Comparison of ENCODE assay signal across 23 mouse cellular contexts in the genomic region with DNA sequence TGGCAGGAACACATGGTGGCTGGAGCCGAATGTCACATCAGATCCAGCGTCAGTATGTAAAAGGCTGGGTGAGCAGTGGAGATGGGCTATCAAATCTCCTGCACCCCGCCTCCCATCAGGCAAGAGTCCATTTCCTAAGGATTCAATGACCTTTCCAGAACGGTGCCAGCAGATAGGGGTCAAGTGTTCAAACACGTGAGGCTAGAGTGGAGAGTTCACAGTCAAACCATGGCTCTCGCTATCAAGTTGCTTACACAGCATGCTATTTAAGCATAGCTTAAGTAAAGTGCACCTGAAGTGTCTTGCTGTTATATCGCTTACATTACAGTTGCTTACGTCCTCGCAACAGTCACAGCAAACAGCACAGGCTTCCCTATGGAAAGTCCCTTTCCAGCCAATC.
DNase-seq lines count a peak whose midpoint lies in the region; ATAC-seq and TF ChIP-seq lines count a peak whose summit lies in the region.
"Had no signal": no experiment of that assay in that cellular context is flagged by ENCODE, and none has a peak within 500 bp of the region (broad histone marks: within the 10 kb centered on the region; RNA-seq: fewer than 3 reads in every experiment).

No protein-coding gene starts in this region.

- H3K36me3 ChIP-seq in intestine, embryonic 16.5 days (ENCODE audit: control insufficient read depth, insufficient read depth, low read length) = no peaks in the 10 kb centered on the region
- no peaks in the 10 kb centered on the region for H3K36me3 ChIP-seq in intestine, embryonic 15.5 days
- no peaks in the 10 kb centered on the region for H3K36me3 ChIP-seq in liver, adult 2 months (ENCODE audit: control insufficient read depth, insufficient read depth, low read length)
- H3K36me3 ChIP-seq in lung, postnatal 0 days (ENCODE audit: insufficient read depth, low read length) = no peaks in the 10 kb centered on the region
- H3K36me3 ChIP-seq: embryonic facial prominence, embryonic 15.5 days; hindbrain, embryonic 13.5 days; limb, embryonic 12.5 days; liver, embryonic 13.5 days; lung, embryonic 15.5 days; midbrain, embryonic 13.5 days; neural tube, embryonic 12.5 days had no signal

- peak; percentile 38; the same call in 1 of the 2 replicates for TF ChIP-seq EP300 in lung, postnatal 0 days (IDR thresholded peaks at IDR 0.05)

- H3K4me2 ChIP-seq in intestine, embryonic 16.5 days (ENCODE audit: low read depth, low read length) = no peak overlapping the region
- no peak overlapping the region for H3K4me2 ChIP-seq in intestine, embryonic 15.5 days (replicated peaks)
- no peak overlapping the region for H3K4me2 ChIP-seq in lung, postnatal 0 days (replicated peaks; ENCODE audit: low read depth, low read length)
- H3K4me2 ChIP-seq: embryonic facial prominence, embryonic 15.5 days; hindbrain, embryonic 13.5 days; limb, embryonic 12.5 days; liver, embryonic 13.5 days; lung, embryonic 15.5 days; midbrain, embryonic 13.5 days; neural tube, embryonic 12.5 days had no signal

- H3K27me3 ChIP-seq in intestine, embryonic 16.5 days (replicated peaks; ENCODE audit: control insufficient read depth, insufficient read depth, low read length) = no peaks in the 10 kb centered on the region
- H3K27me3 ChIP-seq in intestine, embryonic 15.5 days (replicated peaks) = no peaks in the 10 kb centered on the region
- no peaks in the 10 kb centered on the region for H3K27me3 ChIP-seq in liver, adult 2 months (ENCODE audit: control insufficient read depth, insufficient read depth, low read length)
- no peaks in the 10 kb centered on the region for H3K27me3 ChIP-seq in lung, postnatal 0 days (replicated peaks; ENCODE audit: insufficient read depth, low read length)
- H3K27me3 ChIP-seq: embryonic facial prominence, embryonic 15.5 days; hindbrain, embryonic 13.5 days; limb, embryonic 12.5 days; liver, embryonic 13.5 days; lung, embryonic 15.5 days; megakaryocyte, embryonic 14.5 days; midbrain, embryonic 13.5 days; neural tube, embryonic 12.5 days had no signal

- ATAC-seq in intestine, embryonic 16.5 days = 0 out of 2 replicates have a peak, but pooled peaks have one; percentile 26
- no peak for ATAC-seq in intestine, embryonic 15.5 days
- ATAC-seq in lung, postnatal 0 days = peak; percentile 78
- ATAC-seq: CD4-positive, CD25-positive, alpha-beta regulatory T cell, adult 4 months; forebrain, postnatal 0 days; midbrain, embryonic 13.5 days had no signal

- no peak for TF ChIP-seq POLR2A in liver, adult 2 months (IDR thresholded peaks at IDR 0.05; ENCODE audit: extremely low read depth, insufficient read depth, low read length)

- no peak overlapping the region for H3K9ac ChIP-seq in intestine, embryonic 16.5 days (ENCODE audit: low read depth, low read length)
- no peak overlapping the region for H3K9ac ChIP-seq in intestine, embryonic 15.5 days
- no peak overlapping the region for H3K9ac ChIP-seq in liver, adult 2 months (ENCODE audit: low read depth, low read length)
- no peak overlapping the region for H3K9ac ChIP-seq in lung, postnatal 0 days (replicated peaks; ENCODE audit: low read depth)
- H3K9ac ChIP-seq: embryonic facial prominence, embryonic 15.5 days; forebrain, postnatal 0 days; hindbrain, embryonic 13.5 days; limb, embryonic 12.5 days; liver, embryonic 13.5 days; lung, embryonic 15.5 days; midbrain, embryonic 13.5 days; neural tube, embryonic 12.5 days had no signal

- no peaks in the 10 kb centered on the region for H3K9me3 ChIP-seq in intestine, embryonic 16.5 days (ENCODE audit: control insufficient read depth, low read length)
- H3K9me3 ChIP-seq in intestine, embryonic 15.5 days = no peaks in the 10 kb centered on the region
- no peaks in the 10 kb centered on the region for H3K9me3 ChIP-seq in lung, postnatal 0 days (ENCODE audit: low read length)
- H3K9me3 ChIP-seq: embryonic facial prominence, embryonic 15.5 days; limb, embryonic 12.5 days; liver, embryonic 13.5 days; lung, embryonic 15.5 days; midbrain, embryonic 13.5 days; neural tube, embryonic 12.5 days had no signal

- DNase-seq in liver, adult 2 months (ENCODE audit: extremely low read depth, low read depth, low spot score) = peak; percentile 72
- no peak for DNase-seq in liver
- DNase-seq in lung, postnatal 0 days (ENCODE audit: low spot score) = peak; percentile 61
- no peak for DNase-seq in natural killer cell, adult 2 months (ENCODE audit: low spot score in 2 of 2)
- DNase-seq in left cerebral cortex, postnatal 25 days (ENCODE audit: low spot score in 2 of 2) = no peak
- DNase-seq: adrenal gland, postnatal 14 days; cerebellum, adult 8-10 months; forebrain, postnatal 0 days; gastrocnemius, postnatal 25 days; liver, embryonic 13.5 days; retina, postnatal 1 day; right cerebral cortex, postnatal 25 days; thymus, postnatal 14 days had no signal

- intact Hi-C loops in left cerebral cortex, postnatal 25 days (cut with DNase I) = no loop called here

- H3K4me3 ChIP-seq in intestine, embryonic 16.5 days (ENCODE audit: low read length) = no peak overlapping the region
- no peak overlapping the region for H3K4me3 ChIP-seq in intestine, embryonic 15.5 days (replicated peaks)
- H3K4me3 ChIP-seq in liver, adult 2 months (ENCODE audit: insufficient read depth, low read depth, low read length) = no peak overlapping the region
- H3K4me3 ChIP-seq in lung, postnatal 0 days (ENCODE audit: low read depth, low read length) = no peak overlapping the region
- H3K4me3 ChIP-seq: embryonic facial prominence, embryonic 15.5 days; hindbrain, embryonic 13.5 days; limb, embryonic 12.5 days; liver, embryonic 13.5 days; lung, embryonic 15.5 days; megakaryocyte, embryonic 14.5 days; midbrain, embryonic 13.5 days; neural tube, embryonic 12.5 days had no signal

- no peak for TF ChIP-seq CTCF in liver, adult 2 months (IDR thresholded peaks at IDR 0.05; ENCODE audit: low read depth, low read length)
- TF ChIP-seq CTCF in lung, postnatal 0 days (IDR thresholded peaks at IDR 0.05) = no peak

- 75% methylated on average over 9 of the region's 9 CpGs for WGBS in intestine, embryonic 16.5 days
- 81% methylated on average over 9 of the region's 9 CpGs for WGBS in intestine, embryonic 15.5 days
- WGBS in liver, adult 2 months = 73% methylated on average over 9 of the region's 9 CpGs
- 40% methylated on average over 9 of the region's 9 CpGs for WGBS in lung, postnatal 0 days

- no peaks in the 10 kb centered on the region for H3K4me1 ChIP-seq in intestine, embryonic 16.5 days (ENCODE audit: control insufficient read depth, insufficient read depth, low read length)
- no peaks in the 10 kb centered on the region for H3K4me1 ChIP-seq in intestine, embryonic 15.5 days (replicated peaks)
- H3K4me1 ChIP-seq in liver, adult 2 months (ENCODE audit: control insufficient read depth, insufficient read depth, low read length) = no peaks in the 10 kb centered on the region
- H3K4me1 ChIP-seq in lung, postnatal 0 days (ENCODE audit: insufficient read depth, low read depth, low read length) = no peaks in the 10 kb centered on the region; the same call in 1 of the 2 replicates
- H3K4me1 ChIP-seq: embryonic facial prominence, embryonic 15.5 days; hindbrain, embryonic 13.5 days; limb, embryonic 12.5 days; liver, embryonic 13.5 days; lung, embryonic 15.5 days; megakaryocyte, embryonic 14.5 days; midbrain, embryonic 13.5 days; neural tube, embryonic 12.5 days had no signal

- no peak overlapping the region for H3K27ac ChIP-seq in intestine, embryonic 16.5 days (ENCODE audit: low read length)
- no peak overlapping the region for H3K27ac ChIP-seq in intestine, embryonic 15.5 days
- H3K27ac ChIP-seq in liver, adult 2 months (replicated peaks; ENCODE audit: insufficient read depth, low read depth, low read length) = no peak overlapping the region
- no peak overlapping the region for H3K27ac ChIP-seq in lung, postnatal 0 days (ENCODE audit: low read length)
- H3K27ac ChIP-seq: embryonic facial prominence, embryonic 15.5 days; hindbrain, embryonic 13.5 days; limb, embryonic 12.5 days; liver, embryonic 13.5 days; lung, embryonic 15.5 days; midbrain, embryonic 13.5 days; neural tube, embryonic 12.5 days had no signal

- no peaks in the 10 kb centered on the region for H3K79me2 ChIP-seq in liver, adult 2 months (ENCODE audit: control insufficient read depth, insufficient read depth, low read length)

Comparison
In these comparisons a context has a peak if more than half of its experiments do, and no peak if none do; other contexts are left out.
1. DNase-seq: peak in liver, adult 2 months (single experiment) and lung, postnatal 0 days (single experiment); none in liver (single experiment), natural killer cell, adult 2 months (0 of 2) and left cerebral cortex, postnatal 25 days (0 of 2).